Mouse (Mus musculus): ENCODE results near the gene Hspa8. TPM values are rescaled to one million over a fixed set of nuclear protein-coding genes. Genes with fewer than 3 reads are reported as not detected.

Gene Hspa8
- polyA plus RNA-seq, 1 experiment from 2014 or later: 2,885 TPM

Other genes with a start within 250 kb of the Hspa8 start
- gene Gm21915, start 130.4 kb upstream of the Hspa8 start, polyA plus RNA-seq (2014; fragmentation: Nextera tagmentation; extraction: Ambion mirVana): not detected in 2 replicates
- gene Clmp, start 115.0 kb upstream of the Hspa8 start, polyA plus RNA-seq (2014; fragmentation: Nextera tagmentation; extraction: Ambion mirVana): 56.6 and 62.9 TPM in 2 replicates
- gene Bsx, start 73.1 kb downstream of the Hspa8 start, polyA plus RNA-seq (2014; fragmentation: Nextera tagmentation; extraction: Ambion mirVana): not detected in 2 replicates
- gene Jhy, start 163.1 kb downstream of the Hspa8 start, polyA plus RNA-seq (2014; fragmentation: Nextera tagmentation; extraction: Ambion mirVana): 1.0 and 1.9 TPM in 2 replicates
- gene Crtam, start 203.6 kb downstream of the Hspa8 start, polyA plus RNA-seq (2014; fragmentation: Nextera tagmentation; extraction: Ambion mirVana): 0.13 and 0.39 TPM in 2 replicates